Mouse (Mus musculus): Measurements from ENCODE around the gene Synpo2. TPM values are rescaled to one million over a fixed set of nuclear protein-coding genes. Genes with fewer than 3 reads are reported as not detected.
A peak's percentile ranks its signal among the peaks of the same experiment; 100 is the strongest.

Synpo2 gene
- total RNA-seq, 2 experiments from 2014 or later = 9.0 to 9.9 TPM

GRCm38 (mm10) chr3:123093640-123094361 lies 142.1 kb downstream of the Synpo2 start:
- DNase-seq (ENCODE audit: low spot score in 2 of 2) = no peak

GRCm38 (mm10) chr3:123092913-123093639 lies 142.9 kb downstream of the Synpo2 start:
- no peak for DNase-seq (ENCODE audit: low spot score in 2 of 2)

GRCm38 (mm10) chr3:123092442-123092841 lies 143.5 kb downstream of the Synpo2 start:
- DNase-seq (ENCODE audit: low spot score in 2 of 2) = peak; percentile 18 to 27

- DNase-seq (ENCODE audit: low spot score in 2 of 2) = no peak
Measured at GRCm38 (mm10) chr3:123089297-123090020, 146.5 kb downstream of the Synpo2 start.

GRCm38 (mm10) chr3:123088284-123088683 lies 147.7 kb downstream of the Synpo2 start:
- no peak for DNase-seq (ENCODE audit: low spot score in 2 of 2)

GRCm38 (mm10) chr3:123085871-123086501 lies 150.0 kb downstream of the Synpo2 start:
- DNase-seq (ENCODE audit: low spot score in 2 of 2) = no peak

GRCm38 (mm10) chr3:123081665-123082064 lies 154.3 kb downstream of the Synpo2 start:
- no peak for DNase-seq (ENCODE audit: low spot score in 2 of 2)

- no peak for DNase-seq (ENCODE audit: low spot score in 2 of 2)
Measured at GRCm38 (mm10) chr3:123080943-123081342, 155.0 kb downstream of the Synpo2 start.

GRCm38 (mm10) chr3:123080017-123080725 lies 155.8 kb downstream of the Synpo2 start:
- DNase-seq (ENCODE audit: low spot score in 2 of 2) = no peak

GRCm38 (mm10) chr3:123075759-123076158 lies 160.2 kb downstream of the Synpo2 start:
- DNase-seq (ENCODE audit: low spot score in 2 of 2) = no peak

GRCm38 (mm10) chr3:123075034-123075433 lies 160.9 kb downstream of the Synpo2 start:
- no peak for DNase-seq (ENCODE audit: low spot score in 2 of 2)

GRCm38 (mm10) chr3:123073351-123073750 lies 162.6 kb downstream of the Synpo2 start:
- no peak for DNase-seq (ENCODE audit: low spot score in 2 of 2)

- no peak for DNase-seq (ENCODE audit: low spot score in 2 of 2)
Measured at GRCm38 (mm10) chr3:123072472-123072871, 163.5 kb downstream of the Synpo2 start.

GRCm38 (mm10) chr3:123070996-123071395 lies 165.0 kb downstream of the Synpo2 start:
- no peak for DNase-seq (ENCODE audit: low spot score in 2 of 2)

GRCm38 (mm10) chr3:123066836-123067235 lies 169.1 kb downstream of the Synpo2 start:
- no peak for DNase-seq (ENCODE audit: low spot score in 2 of 2)

GRCm38 (mm10) chr3:123065466-123065865 lies 170.5 kb downstream of the Synpo2 start:
- DNase-seq (ENCODE audit: low spot score in 2 of 2) = no peak

GRCm38 (mm10) chr3:123064186-123064585 lies 171.8 kb downstream of the Synpo2 start:
- no peak for DNase-seq (ENCODE audit: low spot score in 2 of 2)

GRCm38 (mm10) chr3:123061931-123062330 lies 174.0 kb downstream of the Synpo2 start:
- DNase-seq (ENCODE audit: low spot score in 2 of 2) = no peak

GRCm38 (mm10) chr3:123058832-123059231 lies 177.1 kb downstream of the Synpo2 start:
- no peak for DNase-seq (ENCODE audit: low spot score in 2 of 2)

- DNase-seq (ENCODE audit: low spot score in 2 of 2) = no peak
Measured at GRCm38 (mm10) chr3:123054178-123054577, 181.8 kb downstream of the Synpo2 start.

All from adrenal gland, postnatal 4 days (tissue).